Mouse (Mus musculus) megakaryocyte, adult 5-6 weeks (primary cell): Measurements from ENCODE around the gene Rasl10b. TPM values are rescaled to one million over a fixed set of nuclear protein-coding genes. Genes with fewer than 3 reads are reported as not detected.

Source experiments
- ATAC-seq: 2 replicates; pipeline ENCODE4 v1.8.0; 2016; ENCODE audit warnings: mild to moderate bottlenecking, inconsistent platforms; ENCODE audit not compliant: poor library complexity, severe bottlenecking
- total RNA-seq, 2 experiments: library from RNA; stranded (forward) in 1 of 2; stranded (reverse) in 1 of 2; fragments of 153-499, 151-499 nt in 1 of 2; fragments of 221-1000, 200-1000 nt in 1 of 2; gene quantifications; 2 replicates each; pipeline versions ENCODE4 v1.2.3 to v1.2.4; 2015 to 2017

Rasl10b gene
- total RNA-seq, 2 experiments from 2014 or later: not detected

- ATAC-seq: peak; percentile 39
These were observed 52.6 kb downstream of the Rasl10b start for GRCm38 (mm10) chr11:83461462-83462027.

GRCm38 (mm10) chr11:83462711-83463244 is 53.8 kb downstream of the Rasl10b start, which contains the start of gene Mmp28:
Gene Mmp28 (minus strand): TSS chr11:83463071.
- peak; percentile 84 for ATAC-seq

- no peak for ATAC-seq
These were observed 57.0 kb downstream of the Rasl10b start for GRCm38 (mm10) chr11:83465976-83466375.

GRCm38 (mm10) chr11:83467120-83467652 is 58.2 kb downstream of the Rasl10b start:
- ATAC-seq: no peak

GRCm38 (mm10) chr11:83468765-83469164 is 59.8 kb downstream of the Rasl10b start:
- ATAC-seq: no peak

Other genes starting within 250 kb of the Rasl10b start
- gene Slfn4, start 234.0 kb upstream of the Rasl10b start, total RNA-seq (2015): 257 and 290 TPM in 2 replicates
- 88.0 and 113 TPM in 2 replicates for gene Slfn4, start 234.0 kb upstream of the Rasl10b start, total RNA-seq (2017)
- 29.0 and 29.7 TPM in 2 replicates for gene Slfn3, start 217.8 kb upstream of the Rasl10b start, total RNA-seq (2015)
- 43.8 and 49.6 TPM in 2 replicates for gene Slfn3, start 217.8 kb upstream of the Rasl10b start, total RNA-seq (2017)
- not detected in 2 replicates for gene Slfn14, start 122.4 kb upstream of the Rasl10b start, total RNA-seq (2015)
- gene Slfn14, start 122.4 kb upstream of the Rasl10b start, total RNA-seq (2017): 0.16 TPM in 1 of 2 replicates, not detected in the other
- 53.7 and 58.1 TPM in 2 replicates for gene Ap2b1, start 110.1 kb upstream of the Rasl10b start, total RNA-seq (2015)
- 52.4 and 59.6 TPM in 2 replicates for gene Ap2b1, start 110.1 kb upstream of the Rasl10b start, total RNA-seq (2017)
- gene Pex12, start 106.6 kb upstream of the Rasl10b start, total RNA-seq (2015): 6.2 and 7.1 TPM in 2 replicates
- gene Pex12, start 106.6 kb upstream of the Rasl10b start, total RNA-seq (2017): 4.3 and 8.0 TPM in 2 replicates
- gene Gas2l2, start 20.3 kb downstream of the Rasl10b start, total RNA-seq (2015): not detected in 2 replicates
- not detected in 2 replicates for gene Gas2l2, start 20.3 kb downstream of the Rasl10b start, total RNA-seq (2017)
- 19.7 and 21.4 TPM in 2 replicates for gene 1700020L24Rik, start 28.5 kb downstream of the Rasl10b start, total RNA-seq (2015)
- 44.8 and 55.4 TPM in 2 replicates for gene 1700020L24Rik, start 28.5 kb downstream of the Rasl10b start, total RNA-seq (2017)
- gene Mmp28, start 53.9 kb downstream of the Rasl10b start, total RNA-seq (2015): 6.2 and 8.9 TPM in 2 replicates
- 3.0 and 4.1 TPM in 2 replicates for gene Mmp28, start 53.9 kb downstream of the Rasl10b start, total RNA-seq (2017)
- gene Taf15, start 63.9 kb downstream of the Rasl10b start, total RNA-seq (2015): 44.8 and 54.0 TPM in 2 replicates
- gene Taf15, start 63.9 kb downstream of the Rasl10b start, total RNA-seq (2017): 37.4 and 39.2 TPM in 2 replicates
- not detected in 2 replicates for gene Heatr9, start 113.0 kb downstream of the Rasl10b start, total RNA-seq (2015)
- gene Heatr9, start 113.0 kb downstream of the Rasl10b start, total RNA-seq (2017): not detected in 2 replicates
- gene Ccl5, start 121.4 kb downstream of the Rasl10b start, total RNA-seq (2015): 32.1 and 70.7 TPM in 2 replicates
- gene Ccl5, start 121.4 kb downstream of the Rasl10b start, total RNA-seq (2017): 7.2 and 11.1 TPM in 2 replicates
- gene Ccl9, start 169.5 kb downstream of the Rasl10b start, total RNA-seq (2015): 447 and 459 TPM in 2 replicates
- gene Ccl9, start 169.5 kb downstream of the Rasl10b start, total RNA-seq (2017): 282 and 303 TPM in 2 replicates
- gene Ccl6, start 183.9 kb downstream of the Rasl10b start, total RNA-seq (2015): 916 and 950 TPM in 2 replicates
- 592 and 639 TPM in 2 replicates for gene Ccl6, start 183.9 kb downstream of the Rasl10b start, total RNA-seq (2017)
- 1.0 TPM in 1 of 2 replicates, not detected in the other for gene Rpl9-ps1, start 236.5 kb downstream of the Rasl10b start, total RNA-seq (2015)
- gene Rpl9-ps1, start 236.5 kb downstream of the Rasl10b start, total RNA-seq (2017): not detected in 2 replicates
- gene Ccl3, start 240.2 kb downstream of the Rasl10b start, total RNA-seq (2015): 299 and 403 TPM in 2 replicates
- gene Ccl3, start 240.2 kb downstream of the Rasl10b start, total RNA-seq (2017): 184 and 222 TPM in 2 replicates